Mouse (Mus musculus): ENCODE results near the gene Mymx.
A peak's percentile ranks its signal among the peaks of the same experiment; 100 is the strongest.

Mymx gene

DNA sequence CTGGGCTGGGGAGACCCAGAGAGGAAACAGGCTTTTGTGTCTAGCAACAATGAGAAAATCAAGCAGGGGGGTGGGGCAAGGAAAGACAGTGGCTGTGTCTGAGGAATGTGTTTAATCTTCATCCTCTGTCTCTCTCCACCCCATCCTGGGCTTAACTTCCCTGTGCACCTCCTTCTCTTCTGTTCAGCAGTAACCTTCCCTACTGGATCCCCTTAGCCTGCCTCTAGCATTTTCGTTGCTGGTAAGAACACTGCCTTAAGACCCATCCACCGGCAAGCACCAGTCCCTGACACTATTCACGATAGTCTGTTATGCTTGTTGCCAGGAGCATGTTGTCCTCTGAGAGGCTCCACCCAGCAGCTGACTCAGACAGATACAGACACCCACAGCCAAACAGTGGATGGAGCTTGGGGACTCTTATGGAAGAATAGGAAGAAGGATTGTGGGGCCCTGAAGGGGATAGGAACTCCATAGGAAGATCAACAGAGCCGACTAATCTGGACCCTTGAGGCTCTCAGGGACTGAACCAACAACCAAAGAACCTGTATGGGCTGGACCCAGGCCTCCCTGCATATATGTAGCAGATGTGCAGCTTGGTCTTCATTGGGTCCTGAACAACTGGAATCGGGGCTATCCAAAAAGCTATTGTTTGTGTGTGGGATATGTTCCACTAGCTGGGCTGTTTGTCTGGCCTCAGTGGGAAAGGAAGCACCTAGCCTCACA lies 8.4 kb upstream of the Mymx start:
- no peak for DNase-seq (ENCODE audit: extremely low spot score, low spot score)

DNA sequence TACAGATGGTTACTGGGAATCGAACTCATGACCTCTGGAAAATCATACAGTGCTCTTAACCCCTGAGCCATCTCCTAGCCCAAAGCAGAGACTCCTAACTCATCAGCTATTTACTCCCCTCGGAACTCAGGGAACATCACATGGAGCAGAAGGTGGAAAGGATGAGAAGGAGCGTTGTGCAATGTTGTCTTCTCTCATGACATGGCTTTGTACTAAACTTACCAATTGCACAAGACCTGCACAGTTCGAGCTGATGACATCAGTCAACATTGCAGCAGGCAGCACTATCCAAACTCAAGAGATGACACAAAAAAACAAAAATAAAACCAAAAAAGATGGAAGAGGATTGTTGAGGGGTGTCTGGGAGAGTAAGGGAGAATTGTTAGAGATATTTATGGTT lies 6.5 kb upstream of the Mymx start:
- no peak for DNase-seq (ENCODE audit: extremely low spot score, low spot score)

GRCm38 (mm10) chr17:45606992-45607879 lies 5.3 kb upstream of the Mymx start:
- no peak for DNase-seq (ENCODE audit: extremely low spot score, low spot score)

DNA sequence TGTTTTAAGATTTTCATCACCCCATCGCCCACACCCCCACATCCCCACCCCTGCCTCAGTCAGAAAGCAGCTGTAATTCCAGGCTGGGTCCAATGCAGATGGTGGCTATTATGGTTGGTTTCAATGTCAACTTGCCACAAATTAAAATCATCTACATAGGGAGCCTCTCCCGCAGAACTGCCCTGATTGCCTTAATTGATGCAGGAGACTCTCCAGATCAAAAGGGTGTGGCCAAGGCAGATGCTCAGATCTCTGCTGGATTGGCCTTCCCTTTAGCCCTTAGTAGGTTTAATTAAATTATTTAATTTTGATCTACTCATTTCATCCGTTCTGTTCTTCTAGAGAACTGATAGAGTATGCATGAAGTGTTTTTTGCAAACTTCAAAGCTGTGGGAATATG lies 1.1 kb upstream of the Mymx start:
- no peak for DNase-seq (ENCODE audit: extremely low spot score, low spot score)

GRCm38 (mm10) chr17:45601325-45601724 lies 577 bp downstream of the Mymx start:
- peak; percentile 43 for DNase-seq (ENCODE audit: extremely low spot score, low spot score)

- DNase-seq (ENCODE audit: extremely low spot score, low spot score), result no peak
Observed at GRCm38 (mm10) chr17:45600267-45600666, 1.6 kb downstream of the Mymx start.

GRCm38 (mm10) chr17:45599446-45600242 lies 2.3 kb downstream of the Mymx start, which contains the start of gene Slc29a1:
Gene Slc29a1, minus strand, starts transcription at chr17:45599606.
- peak; percentile 51 for DNase-seq (ENCODE audit: extremely low spot score, low spot score)

- DNase-seq (ENCODE audit: extremely low spot score, low spot score), result no peak
Observed at GRCm38 (mm10) chr17:45598891-45599290, 3.0 kb downstream of the Mymx start.

DNA sequence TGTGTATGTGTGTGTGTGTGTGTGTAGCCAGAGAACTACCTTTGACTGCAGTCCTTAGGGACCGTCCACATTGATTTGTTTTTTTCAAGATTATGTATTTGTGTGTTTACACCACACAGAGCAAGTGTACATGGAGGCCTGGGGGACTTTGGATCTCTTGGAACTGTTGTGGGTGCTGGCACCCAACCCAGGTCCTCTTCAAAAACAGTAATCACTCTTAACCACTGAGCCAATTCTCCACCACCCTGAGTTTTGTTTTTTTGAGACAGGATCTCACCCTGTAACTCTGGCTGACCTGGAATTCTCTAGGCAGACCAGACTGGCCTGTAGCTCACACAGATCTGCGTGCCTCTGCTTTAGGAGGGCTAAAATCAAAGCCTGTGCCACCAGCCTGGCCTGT lies 3.5 kb downstream of the Mymx start:
- no peak for DNase-seq (ENCODE audit: extremely low spot score, low spot score)

GRCm38 (mm10) chr17:45597787-45598186 lies 4.1 kb downstream of the Mymx start:
- peak; percentile 45 for DNase-seq (ENCODE audit: extremely low spot score, low spot score)

DNA sequence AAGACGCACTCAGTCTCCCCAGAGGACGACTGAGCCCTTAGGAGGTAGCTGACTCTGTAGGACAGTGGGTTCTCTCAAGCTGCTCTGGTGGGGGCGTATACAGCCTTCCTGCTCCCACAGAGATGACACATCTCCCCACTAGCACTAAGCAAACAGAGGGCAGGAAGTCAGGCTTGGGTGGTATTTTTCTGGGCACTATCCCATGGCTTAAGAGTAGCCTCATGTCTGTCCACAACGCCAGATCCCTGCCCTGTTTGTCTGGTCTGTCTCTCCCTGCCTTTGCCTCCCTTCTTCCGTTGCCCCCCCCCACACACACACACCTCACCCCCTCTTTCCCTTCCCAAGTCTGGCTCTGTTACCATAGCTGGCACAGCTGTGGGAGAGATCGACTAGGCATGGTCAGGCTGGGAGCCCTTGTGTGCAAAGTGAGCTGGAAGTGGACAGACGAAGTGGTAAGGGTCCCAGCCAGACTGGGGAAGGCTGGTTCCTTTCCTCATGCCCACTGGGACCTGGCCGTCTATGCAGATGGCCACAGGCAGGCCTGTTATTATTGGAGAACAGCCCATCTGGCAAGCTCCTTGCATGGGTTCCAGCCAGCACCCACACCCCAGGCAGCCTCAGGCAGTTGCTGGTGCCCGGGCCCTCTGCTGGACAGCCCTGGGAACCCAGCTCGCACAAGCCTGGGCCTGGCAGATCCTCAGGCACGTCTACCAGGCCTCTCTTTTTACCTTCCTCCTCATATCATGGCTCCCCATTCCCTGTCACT lies 5.1 kb downstream of the Mymx start:
- DNase-seq (ENCODE audit: extremely low spot score, low spot score), result peak; percentile 67

DNA sequence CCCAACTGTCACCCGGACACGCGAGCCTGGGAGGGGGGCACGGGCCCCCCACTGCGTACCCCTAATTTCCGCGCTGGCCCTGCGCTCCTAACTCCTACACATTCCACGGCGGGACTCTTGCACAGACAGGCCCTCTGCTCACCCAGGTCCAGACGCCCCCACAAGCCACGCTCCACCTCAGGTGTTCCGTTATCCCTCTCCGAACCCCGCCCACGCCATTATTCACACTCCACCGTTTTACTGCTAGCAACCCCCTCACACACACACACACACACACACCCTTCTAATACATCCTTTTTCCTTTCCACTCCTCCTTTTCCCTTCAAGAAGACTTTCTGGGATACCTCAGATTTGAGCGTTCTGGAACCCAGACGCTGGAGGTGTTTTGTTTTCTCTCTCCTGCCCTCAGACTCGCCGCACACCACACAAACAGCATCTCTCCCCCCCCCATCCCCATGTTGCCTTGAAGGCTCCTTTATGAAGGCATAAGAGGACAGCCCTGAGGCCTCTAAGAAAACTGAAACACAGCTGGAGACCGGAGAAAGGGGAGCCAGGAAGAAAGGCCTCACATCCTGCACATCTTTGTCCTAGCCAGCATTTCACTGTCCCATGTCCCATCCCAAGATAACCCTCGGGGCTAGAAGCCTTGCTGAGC lies 6.0 kb downstream of the Mymx start:
- DNase-seq (ENCODE audit: extremely low spot score, low spot score), result no peak

DNA sequence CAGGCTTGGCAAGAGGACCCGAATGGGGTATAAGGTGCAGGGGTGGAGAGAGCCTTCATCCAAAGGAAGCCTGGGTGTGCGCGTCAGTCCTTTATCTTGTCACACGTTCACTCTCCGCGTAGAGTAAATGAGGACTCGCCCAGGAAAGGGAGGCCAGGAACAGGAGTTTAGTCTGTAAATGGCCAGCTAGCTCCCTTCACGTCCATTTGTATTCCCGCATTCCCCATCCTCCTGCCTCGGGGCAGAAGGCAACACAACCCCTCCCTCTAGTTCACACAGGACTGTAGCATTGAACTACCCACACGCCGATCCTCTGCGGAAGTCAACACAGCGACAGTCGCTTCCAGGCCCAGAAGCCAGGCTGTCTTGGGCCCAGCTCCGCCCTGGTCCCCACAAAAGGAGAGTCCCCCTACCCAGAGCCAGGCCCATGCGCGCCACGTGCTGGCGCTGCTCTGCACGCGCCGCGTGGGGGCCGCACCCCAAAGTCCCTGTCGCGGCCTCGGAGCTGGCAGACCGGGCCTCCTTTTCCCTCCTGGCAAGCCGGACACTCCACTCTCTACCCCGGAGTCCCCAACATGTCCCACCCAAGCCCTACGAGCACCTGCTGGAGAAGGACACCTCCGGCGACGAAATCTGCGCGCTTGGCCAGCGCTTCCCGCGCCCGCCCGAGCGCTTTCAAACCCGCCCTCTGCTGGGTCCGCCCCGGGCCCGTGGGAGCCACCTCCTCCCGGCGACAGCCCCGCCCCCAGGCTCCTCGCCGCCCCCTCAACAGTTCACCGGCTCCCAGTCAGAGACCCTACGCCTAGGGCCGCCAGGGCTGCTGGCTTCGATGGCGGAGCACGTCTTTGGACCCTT lies 6.8 kb downstream of the Mymx start:
- peak; percentile 74 for DNase-seq (ENCODE audit: extremely low spot score, low spot score)

- DNase-seq (ENCODE audit: extremely low spot score, low spot score), result no peak
Observed at GRCm38 (mm10) chr17:45594195-45594594, 7.7 kb downstream of the Mymx start.

GRCm38 (mm10) chr17:45593479-45593878 lies 8.4 kb downstream of the Mymx start:
- no peak for DNase-seq (ENCODE audit: extremely low spot score, low spot score)

- DNase-seq (ENCODE audit: extremely low spot score, low spot score), result no peak
Observed at GRCm38 (mm10) chr17:45592606-45593431, 9.1 kb downstream of the Mymx start.

DNA sequence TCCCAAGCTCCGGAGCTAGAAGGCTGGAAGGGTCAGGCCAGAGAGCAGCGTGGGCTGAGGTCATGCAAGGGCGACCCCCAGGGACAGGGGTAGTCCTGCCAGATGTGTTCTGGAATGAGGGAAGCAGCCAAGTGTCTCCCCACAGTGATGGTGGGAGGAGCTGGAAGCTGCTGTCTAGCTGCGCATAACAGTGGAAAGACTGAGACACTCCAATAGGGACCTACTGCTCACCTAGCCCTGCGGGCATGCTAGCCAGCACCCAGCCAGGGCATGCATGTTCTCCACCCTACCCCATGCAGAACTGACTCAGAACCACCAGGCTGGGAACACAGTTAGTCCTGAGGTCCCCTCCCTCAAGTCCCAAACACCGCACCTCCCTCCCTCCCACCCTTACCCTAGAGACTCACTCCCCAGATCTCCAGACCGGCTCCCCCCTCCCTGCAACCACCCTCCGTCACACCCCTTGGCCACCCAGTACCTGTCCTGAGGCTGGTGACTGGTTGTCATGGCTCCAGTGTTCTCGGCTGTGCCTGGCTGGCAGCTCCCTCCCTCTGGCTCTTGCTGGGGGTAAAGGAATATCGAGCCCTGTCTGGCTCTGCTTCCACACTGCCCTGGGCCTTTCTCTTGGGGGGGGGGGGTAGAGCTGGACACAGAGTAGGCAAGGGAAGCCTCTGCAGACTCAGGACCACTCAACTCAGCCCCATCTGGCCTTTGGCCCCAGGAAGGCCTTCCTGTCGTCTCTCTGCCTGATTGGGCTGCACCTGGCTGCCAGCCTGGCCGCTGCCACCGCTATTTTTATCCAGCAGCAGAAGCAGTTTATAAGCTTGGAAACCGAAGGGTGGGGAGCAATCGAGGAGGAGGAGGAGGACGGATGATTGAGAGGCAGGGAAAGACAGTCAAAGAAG lies 9.9 kb downstream of the Mymx start:
- DNase-seq (ENCODE audit: extremely low spot score, low spot score), result no peak

- DNase-seq (ENCODE audit: extremely low spot score, low spot score), result no peak
Observed at GRCm38 (mm10) chr17:45590410-45590809, 11.5 kb downstream of the Mymx start.
